Mouse (Mus musculus): ENCODE data around the gene Abca13. TPM values are rescaled to one million over a fixed set of nuclear protein-coding genes. Genes with fewer than 3 reads are reported as not detected.

The Abca13 gene
- polyA plus RNA-seq, 1 experiment from 2014 or later = 0.02 TPM

GRCm38 (mm10) chr11:9616133-9616532 is 424.4 kb downstream of the Abca13 start:
- 75% methylated on average over 2 of the region's 2 CpGs for WGBS
- H3K4me3 ChIP-seq (ENCODE audit: low read depth, low read length) = no peak overlapping the region

GRCm38 (mm10) chr11:9616665-9617064 is 424.9 kb downstream of the Abca13 start:
- Histone ChIP-seq H3K9me3 (ENCODE audit: low read length) (no peaks in the 10 kb centered on the region), H3K27ac (ENCODE audit: low read length) (no peak overlapping the region), H3K27me3 (replicated peaks; ENCODE audit: insufficient read depth, low read length) (no peaks in the 10 kb centered on the region), H3K36me3 (ENCODE audit: insufficient read depth, low read length) (no peaks in the 10 kb centered on the region), H3K4me3 (ENCODE audit: low read depth, low read length) (no peak overlapping the region), H3K9ac (replicated peaks; ENCODE audit: low read depth) (no peak overlapping the region), H3K4me1 (ENCODE audit: insufficient read depth, low read depth, low read length) (no peaks in the 10 kb centered on the region), H3K4me2 (replicated peaks; ENCODE audit: low read depth, low read length) (no peak overlapping the region)
- TF ChIP-seq CTCF (IDR thresholded peaks at IDR 0.05) = no peak
- WGBS = 78% methylated on average over 1 of the region's 1 CpGs
- DNase-seq (ENCODE audit: low spot score) (no peak), ATAC-seq (no peak)

More at GRCm38 (mm10) chr11:9616133-9616532, 424.4 kb downstream of the Abca13 start:
- no peak for TF ChIP-seq EP300 (IDR thresholded peaks at IDR 0.05)
- TF ChIP-seq CTCF (IDR thresholded peaks at IDR 0.05) = no peak
- ATAC-seq (no peak), DNase-seq (ENCODE audit: low spot score) (no peak)
- H3K36me3 ChIP-seq (ENCODE audit: insufficient read depth, low read length) = no peaks in the 10 kb centered on the region
- no peaks in the 10 kb centered on the region for H3K4me1 ChIP-seq (ENCODE audit: insufficient read depth, low read depth, low read length)
- H3K27me3 ChIP-seq (replicated peaks; ENCODE audit: insufficient read depth, low read length) = no peaks in the 10 kb centered on the region
- no peak overlapping the region for H3K9ac ChIP-seq (replicated peaks; ENCODE audit: low read depth)
- H3K27ac ChIP-seq (ENCODE audit: low read length) = no peak overlapping the region
- no peak overlapping the region for H3K4me2 ChIP-seq (replicated peaks; ENCODE audit: low read depth, low read length)
- H3K9me3 ChIP-seq (ENCODE audit: low read length) = no peaks in the 10 kb centered on the region

DNA sequence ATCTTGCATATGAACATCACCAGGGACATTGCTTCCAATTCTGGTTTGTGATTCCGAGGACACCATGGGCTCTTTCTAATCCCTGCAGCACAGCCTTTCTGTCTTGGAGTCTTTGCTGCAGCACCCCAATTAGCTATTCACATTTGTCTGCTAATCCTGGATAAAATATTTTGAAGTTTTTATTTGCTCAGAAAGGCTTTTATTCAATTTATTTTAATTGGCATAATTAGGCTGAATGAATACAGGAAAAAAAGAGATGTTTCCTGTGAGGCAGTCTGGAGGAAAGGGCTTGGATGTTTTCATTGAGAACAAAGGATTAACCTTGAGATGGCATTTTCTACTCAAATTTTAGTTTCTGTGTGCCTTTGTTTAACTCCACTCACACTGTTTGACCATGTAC is 428.2 kb downstream of the Abca13 start:
- H3K27ac ChIP-seq (ENCODE audit: low read length) = no peak overlapping the region
- no peak overlapping the region for H3K4me3 ChIP-seq (ENCODE audit: low read depth, low read length)
- DNase-seq (ENCODE audit: low spot score) (no peak), ATAC-seq (no peak)
- no peak overlapping the region for H3K4me2 ChIP-seq (replicated peaks; ENCODE audit: low read depth, low read length)
- H3K9ac ChIP-seq (replicated peaks; ENCODE audit: low read depth) = no peak overlapping the region
- H3K27me3 ChIP-seq (replicated peaks; ENCODE audit: insufficient read depth, low read length) = no peaks in the 10 kb centered on the region
- no peaks in the 10 kb centered on the region for H3K36me3 ChIP-seq (ENCODE audit: insufficient read depth, low read length)
- 68% methylated on average over 1 of the region's 1 CpGs for WGBS
- H3K9me3 ChIP-seq (ENCODE audit: low read length) = no peaks in the 10 kb centered on the region
- H3K4me1 ChIP-seq (ENCODE audit: insufficient read depth, low read depth, low read length) = no peaks in the 10 kb centered on the region
- no peak for TF ChIP-seq EP300 (IDR thresholded peaks at IDR 0.05)
- TF ChIP-seq CTCF (IDR thresholded peaks at IDR 0.05) = no peak

DNA sequence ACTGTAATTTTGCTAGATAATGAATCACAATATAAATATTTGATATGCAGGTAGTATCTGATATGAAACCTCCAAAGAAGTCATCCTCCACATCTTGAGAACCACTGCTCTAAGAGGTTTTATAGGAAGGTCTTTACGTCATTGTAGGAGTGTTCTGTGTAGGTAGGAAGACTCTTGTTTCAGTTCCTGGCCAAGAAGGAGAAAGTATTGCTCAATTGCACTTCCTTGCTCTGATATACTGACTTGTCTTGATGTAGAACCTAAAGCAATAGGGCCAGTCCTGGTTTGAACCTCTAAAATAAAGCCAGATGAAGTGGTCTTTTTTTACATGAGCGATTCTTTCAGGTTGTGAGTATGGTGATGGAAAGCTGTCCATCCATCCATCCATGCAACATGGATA is 431.1 kb downstream of the Abca13 start:
- Histone ChIP-seq H3K27ac (ENCODE audit: low read length) (no peak overlapping the region), H3K27me3 (replicated peaks; ENCODE audit: insufficient read depth, low read length) (no peaks in the 10 kb centered on the region), H3K4me3 (ENCODE audit: low read depth, low read length) (no peak overlapping the region), H3K9ac (replicated peaks; ENCODE audit: low read depth) (no peak overlapping the region), H3K9me3 (ENCODE audit: low read length) (no peaks in the 10 kb centered on the region), H3K36me3 (ENCODE audit: insufficient read depth, low read length) (no peaks in the 10 kb centered on the region), H3K4me1 (ENCODE audit: insufficient read depth, low read depth, low read length) (no peaks in the 10 kb centered on the region), H3K4me2 (replicated peaks; ENCODE audit: low read depth, low read length) (no peak overlapping the region)
- 73% methylated on average over 2 of the region's 2 CpGs for WGBS
- ATAC-seq (no peak), DNase-seq (ENCODE audit: low spot score) (no peak)
- TF ChIP-seq EP300 (IDR thresholded peaks at IDR 0.05) = no peak
- no peak for TF ChIP-seq CTCF (IDR thresholded peaks at IDR 0.05)

- Histone ChIP-seq H3K9me3 (ENCODE audit: low read length) (no peaks in the 10 kb centered on the region), H3K27me3 (replicated peaks; ENCODE audit: insufficient read depth, low read length) (no peaks in the 10 kb centered on the region), H3K4me3 (ENCODE audit: low read depth, low read length) (no peak overlapping the region), H3K27ac (ENCODE audit: low read length) (no peak overlapping the region), H3K36me3 (ENCODE audit: insufficient read depth, low read length) (no peaks in the 10 kb centered on the region), H3K9ac (replicated peaks; ENCODE audit: low read depth) (no peak overlapping the region), H3K4me2 (replicated peaks; ENCODE audit: low read depth, low read length) (no peak overlapping the region), H3K4me1 (ENCODE audit: insufficient read depth, low read depth, low read length) (no peaks in the 10 kb centered on the region)
- WGBS = 57% methylated on average over 1 of the region's 1 CpGs
- ATAC-seq = no peak
- no peak for TF ChIP-seq CTCF (IDR thresholded peaks at IDR 0.05)
- no peak for TF ChIP-seq EP300 (IDR thresholded peaks at IDR 0.05)
- no peak for DNase-seq (ENCODE audit: low spot score)
Measured at GRCm38 (mm10) chr11:9624753-9625152, 433.0 kb downstream of the Abca13 start.

GRCm38 (mm10) chr11:9625812-9626211 is 434.1 kb downstream of the Abca13 start:
- Histone ChIP-seq H3K27ac (ENCODE audit: low read length) (no peak overlapping the region), H3K9me3 (ENCODE audit: low read length) (no peaks in the 10 kb centered on the region), H3K9ac (replicated peaks; ENCODE audit: low read depth) (no peak overlapping the region), H3K4me1 (ENCODE audit: insufficient read depth, low read depth, low read length) (no peaks in the 10 kb centered on the region), H3K4me3 (ENCODE audit: low read depth, low read length) (no peak overlapping the region), H3K4me2 (replicated peaks; ENCODE audit: low read depth, low read length) (no peak overlapping the region), H3K36me3 (ENCODE audit: insufficient read depth, low read length) (no peaks in the 10 kb centered on the region), H3K27me3 (replicated peaks; ENCODE audit: insufficient read depth, low read length) (no peaks in the 10 kb centered on the region)
- ATAC-seq (no peak), DNase-seq (ENCODE audit: low spot score) (no peak)
- TF ChIP-seq CTCF (IDR thresholded peaks at IDR 0.05) = no peak
- no peak for TF ChIP-seq EP300 (IDR thresholded peaks at IDR 0.05)
- 76% methylated on average over 1 of the region's 1 CpGs for WGBS

DNA sequence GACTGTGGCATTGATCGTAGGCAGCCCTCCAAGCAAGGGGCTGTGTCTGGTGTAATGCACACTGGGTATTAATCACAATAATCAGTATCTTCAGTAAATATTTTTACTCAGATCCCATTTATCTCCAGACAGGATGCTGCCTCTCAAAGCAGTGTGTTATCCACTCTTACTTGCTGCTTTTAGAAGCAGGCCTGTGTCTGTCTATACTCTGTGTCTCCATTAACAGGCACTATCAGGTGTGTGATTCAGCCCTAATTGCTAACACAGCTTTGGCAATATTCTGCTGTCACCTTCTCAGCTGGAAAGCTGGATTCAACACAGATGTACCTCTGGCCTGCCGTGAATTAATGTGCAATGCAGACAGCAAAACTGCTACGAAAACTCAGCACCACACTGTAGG is 455.5 kb downstream of the Abca13 start:
- Histone ChIP-seq H3K4me1 (ENCODE audit: insufficient read depth, low read depth, low read length) (no peaks in the 10 kb centered on the region), H3K27me3 (replicated peaks; ENCODE audit: insufficient read depth, low read length) (no peaks in the 10 kb centered on the region), H3K36me3 (ENCODE audit: insufficient read depth, low read length) (no peaks in the 10 kb centered on the region), H3K9ac (replicated peaks; ENCODE audit: low read depth) (no peak overlapping the region), H3K4me2 (replicated peaks; ENCODE audit: low read depth, low read length) (no peak overlapping the region), H3K9me3 (ENCODE audit: low read length) (no peaks in the 10 kb centered on the region), H3K27ac (ENCODE audit: low read length) (no peak overlapping the region), H3K4me3 (ENCODE audit: low read depth, low read length) (no peak overlapping the region)
- TF ChIP-seq EP300 (IDR thresholded peaks at IDR 0.05) (no peak), CTCF (IDR thresholded peaks at IDR 0.05) (no peak)
- no peak for DNase-seq (ENCODE audit: low spot score)
- WGBS = 71% methylated on average over 3 of the region's 3 CpGs
- no peak for ATAC-seq

Measured in lung, postnatal 0 days (tissue).